Mouse (Mus musculus) layer of hippocampus, postnatal 10 days (tissue): ENCODE results near the gene Inca1. TPM values are rescaled to one million over a fixed set of nuclear protein-coding genes. Genes with fewer than 3 reads are reported as not detected.

Experiments used
- microRNA-seq, 2 experiments: library from miRNA; unstranded; fragments of <30 nt; microRNA quantifications; one replicate each; pipeline ENCODE4 v1.2.0; 2021
- total RNA-seq, 2 experiments: library from RNA; stranded (reverse); gene quantifications; 2 replicates each; pipeline ENCODE4 v1.2.3; 2021

Inca1 gene
- total RNA-seq, 2 experiments from 2014 or later: 1.4 to 1.8 TPM

Small RNAs within 50 kb of the gene (microRNA-seq; reads per million reads assigned to microRNA genes)
- 0 to 0.45 reads per million in 2 experiments for gene Mir6925

Other genes with a start within 250 kb of the Inca1 start
- gene Med11, start 248.2 kb downstream of the Inca1 start, total RNA-seq: 10 to 100 TPM; 20.5 TPM
- 1 to 10 TPM in 1 of 2 experiments, under 1 TPM in 1; 0.96 to 1.1 TPM for gene Zmynd15, start 240.7 kb downstream of the Inca1 start, total RNA-seq
- under 1 TPM; 0.42 to 0.69 TPM for gene Cxcl16, start 240.2 kb downstream of the Inca1 start, total RNA-seq
- not detected for gene Tm4sf5, start 194.9 kb downstream of the Inca1 start, total RNA-seq
- gene Vmo1, start 185.5 kb downstream of the Inca1 start, total RNA-seq: not detected
- gene Gltpd2, start 181.0 kb downstream of the Inca1 start, total RNA-seq: not detected
- 100 to 1,000 TPM; 221 to 229 TPM for gene Psmb6, start 174.8 kb downstream of the Inca1 start, total RNA-seq
- gene Gm40193, start 167.2 kb downstream of the Inca1 start, total RNA-seq: not detected
- gene Pld2, start 160.1 kb downstream of the Inca1 start, total RNA-seq: 10 to 100 TPM; 25.0 to 25.6 TPM
- gene Mink1, start 137.3 kb downstream of the Inca1 start, total RNA-seq: 100 to 1,000 TPM; 208 to 249 TPM
- gene 4930544D05Rik, start 84.3 kb downstream of the Inca1 start, total RNA-seq: 1 to 10 TPM in 1 of 2 experiments, not detected in 1; 1.1 TPM
- gene Chrne, start 80.9 kb downstream of the Inca1 start, total RNA-seq: under 1 TPM in 1 of 2 experiments, not detected in 1; 0.94 TPM
- not detected for gene Gp1ba, start 61.0 kb downstream of the Inca1 start, total RNA-seq
- 10 to 100 TPM; 60.3 to 61.5 TPM for gene Rnf167, start 52.9 kb downstream of the Inca1 start, total RNA-seq
- 100 to 1,000 TPM; 117 to 125 TPM for gene Slc25a11, start 52.7 kb downstream of the Inca1 start, total RNA-seq
- gene Pfn1, start 45.5 kb downstream of the Inca1 start, total RNA-seq: 100 to 1,000 TPM; 364 to 371 TPM
- gene Eno3, start 43.0 kb downstream of the Inca1 start, total RNA-seq: 10 to 100 TPM in 1 of 2 experiments, 1 to 10 TPM in 1; 5.1 to 10.5 TPM
- gene Spag7, start 30.7 kb downstream of the Inca1 start, total RNA-seq: 10 to 100 TPM; 52.8 to 53.9 TPM
- 100 to 1,000 TPM; 183 to 189 TPM for gene Camta2, start 12.1 kb downstream of the Inca1 start, total RNA-seq
- 10 to 100 TPM; 55.9 to 59.9 TPM for gene Kif1c, start 393 bp upstream of the Inca1 start, total RNA-seq
- 10 to 100 TPM; 16.2 to 17.4 TPM for gene Zfp3, start 64.1 kb upstream of the Inca1 start, total RNA-seq
- not detected for gene Scimp, start 112.4 kb upstream of the Inca1 start, total RNA-seq
- gene Rabep1, start 144.6 kb upstream of the Inca1 start, total RNA-seq: 100 to 1,000 TPM; 115 to 117 TPM